Mouse (Mus musculus) kidney, postnatal 4 days (tissue): ENCODE data around the gene Thsd7a.

Experiments
- DNase-seq, 2 experiments: peaks; one replicate each; pipeline ENCODE4 v3.0.0; 2021; ENCODE audit warnings: mixed read lengths in 2 of 2

The Thsd7a gene

DNA sequence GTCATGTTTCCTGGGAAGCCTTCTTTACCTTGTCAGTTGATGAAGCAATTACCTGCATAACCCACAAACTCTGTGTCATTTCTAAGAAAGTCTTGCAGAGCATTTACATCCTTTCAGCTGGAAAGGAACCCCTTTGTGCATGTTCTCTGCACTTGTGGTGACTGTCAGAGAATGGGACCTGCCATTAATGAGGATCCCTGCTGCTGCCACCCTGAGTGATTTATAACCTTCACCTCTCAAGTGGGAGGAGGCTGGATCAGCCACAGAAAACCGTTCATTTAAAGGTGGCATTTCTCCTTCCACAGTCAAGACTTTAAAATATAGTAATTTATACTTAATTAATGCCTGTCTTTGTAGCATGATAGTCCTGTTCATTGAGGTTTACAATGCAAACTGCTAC, 99.6 kb downstream of the Thsd7a start:
- DNase-seq, result no peak

DNA sequence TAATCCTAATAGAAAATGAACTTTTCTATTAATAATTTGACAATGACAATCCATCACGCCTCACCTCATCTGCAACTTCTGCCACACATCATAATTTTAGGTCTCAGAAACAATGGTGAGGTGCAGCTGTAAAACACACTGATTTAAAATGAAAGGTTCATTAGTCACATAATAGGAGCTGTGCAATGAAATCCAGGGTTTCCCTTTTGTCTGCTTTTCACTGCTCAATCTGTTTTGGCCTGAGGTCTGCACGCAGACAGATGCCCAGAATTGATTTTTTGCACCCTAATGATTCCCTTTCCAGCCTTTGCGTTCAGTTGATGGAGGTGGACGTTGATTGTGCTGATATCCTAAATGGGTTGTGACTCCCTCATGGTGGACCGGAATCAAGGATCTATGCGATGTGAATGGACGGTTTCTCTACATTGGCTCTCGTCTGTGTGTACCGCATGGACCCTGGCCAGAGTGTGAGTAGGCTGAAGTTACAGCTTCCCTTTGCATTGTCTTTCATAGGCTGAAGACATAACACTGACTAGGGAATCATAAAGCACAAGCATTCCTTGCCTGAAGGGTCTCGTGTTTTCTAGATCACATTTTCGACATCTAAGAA, 120.5 kb downstream of the Thsd7a start:
- no peak for DNase-seq

DNA sequence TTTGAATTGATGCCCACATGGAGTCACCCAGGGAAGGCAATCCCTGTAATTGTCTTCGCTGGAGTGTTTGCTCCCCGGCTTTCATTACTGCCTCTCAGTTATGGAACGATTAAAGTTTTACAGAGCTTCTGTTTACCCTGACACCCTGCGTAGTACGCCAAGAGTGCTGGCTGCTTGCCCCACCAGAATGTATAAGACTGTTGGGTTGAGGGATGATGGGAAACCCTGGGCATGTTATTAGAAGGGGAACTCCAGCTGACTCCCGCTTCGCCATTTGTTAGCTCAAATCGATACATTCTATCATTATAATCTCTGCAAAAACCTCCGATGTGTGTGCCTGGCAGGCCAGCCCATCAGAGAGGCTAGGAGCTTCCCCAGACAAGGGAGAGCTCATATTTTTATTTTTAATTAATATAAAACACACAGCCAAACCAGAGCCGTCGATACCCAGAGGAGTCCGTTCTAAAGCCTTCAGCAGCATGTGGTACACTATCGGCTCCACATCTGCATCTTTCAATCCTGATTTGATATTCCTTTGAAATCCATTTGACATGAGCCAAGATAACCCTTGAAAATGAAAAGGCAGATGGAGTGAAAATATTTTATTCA, 142.5 kb downstream of the Thsd7a start:
- no peak for DNase-seq

DNA sequence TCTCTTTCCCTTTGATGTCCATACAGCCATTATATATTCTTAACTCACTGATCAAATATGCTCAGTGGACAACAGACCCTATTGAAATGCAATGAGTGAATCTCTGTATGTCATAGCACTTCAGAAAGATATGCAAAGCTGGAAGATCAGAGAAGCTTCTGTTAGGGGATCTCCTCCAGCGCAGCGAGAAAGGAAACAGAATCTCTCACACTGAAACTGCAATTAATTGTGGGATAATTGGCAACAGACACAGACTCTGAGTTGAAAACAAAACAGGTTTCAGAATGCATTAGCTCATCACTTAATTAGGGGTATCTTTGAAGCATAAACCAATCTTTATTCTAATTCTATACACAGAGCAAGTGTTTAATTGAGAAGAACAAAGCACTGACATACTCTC, 146.3 kb downstream of the Thsd7a start:
- no peak for DNase-seq

DNA sequence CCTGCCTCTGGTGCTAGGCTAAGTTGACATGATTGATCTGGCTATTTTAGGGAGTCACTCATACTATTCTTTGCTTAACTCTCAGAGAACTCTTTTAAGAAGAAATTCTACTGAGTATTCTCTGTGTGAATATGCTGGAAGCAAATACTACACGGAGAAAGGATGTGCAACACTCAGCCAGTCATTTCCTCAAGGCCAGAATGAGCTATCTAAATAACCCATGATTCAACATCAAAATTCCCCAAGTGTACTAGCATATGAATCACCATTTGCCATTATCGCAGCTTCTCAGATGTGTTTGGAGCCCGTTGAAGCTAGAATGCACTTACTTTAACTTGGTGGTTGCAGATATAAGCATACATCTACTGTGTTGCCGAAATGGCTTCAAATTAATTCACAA, 147.0 kb downstream of the Thsd7a start:
- DNase-seq, result no peak

DNA sequence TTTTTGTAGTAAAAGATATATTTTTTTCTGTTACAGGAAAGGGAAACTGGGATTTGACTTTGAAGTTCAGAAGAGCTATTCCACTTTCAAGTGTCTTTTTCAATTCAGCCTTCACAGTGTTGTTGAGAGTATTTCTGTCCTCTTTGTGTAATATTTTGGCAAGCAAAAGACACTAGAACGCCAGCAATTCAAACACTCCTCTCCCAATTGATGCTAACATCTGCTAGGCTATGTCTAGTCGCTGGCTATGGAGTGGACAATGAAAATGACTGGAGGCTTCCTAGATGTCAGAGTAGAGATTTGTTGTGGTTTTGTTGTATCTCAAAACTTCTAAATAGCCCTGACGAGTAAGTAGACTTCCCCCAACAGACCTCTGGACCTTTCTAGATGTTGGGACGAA, 164.8 kb downstream of the Thsd7a start:
- no peak for DNase-seq

DNA sequence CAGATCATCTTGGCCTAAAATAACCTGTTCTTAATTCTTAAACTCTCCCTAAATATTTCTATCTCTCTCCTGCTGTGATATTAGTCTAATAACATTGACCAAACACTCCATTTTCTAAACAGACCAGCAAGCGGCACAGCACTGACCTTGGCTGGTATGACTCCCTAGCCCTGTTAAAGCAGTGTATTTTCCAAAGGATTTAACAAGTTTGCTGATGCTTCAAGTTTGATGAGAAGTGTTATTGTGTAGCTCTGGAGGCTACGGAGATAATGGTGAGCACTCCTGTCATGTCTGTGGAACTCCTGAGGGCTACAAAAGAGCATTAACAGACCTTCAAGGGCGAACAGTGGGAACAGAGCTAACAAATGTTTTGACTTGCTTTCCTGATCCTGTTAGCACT, 168.1 kb downstream of the Thsd7a start:
- DNase-seq, result no peak

DNA sequence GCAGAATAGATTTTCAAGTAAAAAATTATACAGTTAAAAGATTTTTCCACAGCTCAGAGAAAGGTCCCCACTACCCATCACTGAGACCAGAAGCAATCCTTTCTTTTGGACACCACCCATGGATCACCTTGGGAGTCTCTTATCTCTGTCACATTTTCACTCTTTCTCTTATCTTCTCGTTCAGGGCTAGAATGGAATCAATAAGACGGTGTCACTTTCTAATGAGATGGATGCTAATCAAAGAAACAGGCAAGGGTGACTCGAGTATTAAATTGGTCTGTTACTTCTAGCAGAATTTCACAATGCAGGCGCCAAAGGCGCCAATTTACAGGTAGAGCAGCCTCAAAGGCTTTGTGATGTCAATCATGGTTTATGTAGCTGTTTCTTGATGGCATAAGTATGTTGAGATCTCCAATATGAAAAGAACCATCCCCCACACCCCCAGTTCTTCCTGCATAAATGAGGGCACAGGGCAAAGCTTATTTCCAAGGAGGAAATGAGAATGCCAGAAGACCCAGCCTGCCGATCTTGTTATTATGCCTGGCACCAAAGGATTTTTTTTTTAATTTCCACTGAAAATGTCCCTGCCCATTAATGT, 173.5 kb downstream of the Thsd7a start:
- no peak for DNase-seq

DNA sequence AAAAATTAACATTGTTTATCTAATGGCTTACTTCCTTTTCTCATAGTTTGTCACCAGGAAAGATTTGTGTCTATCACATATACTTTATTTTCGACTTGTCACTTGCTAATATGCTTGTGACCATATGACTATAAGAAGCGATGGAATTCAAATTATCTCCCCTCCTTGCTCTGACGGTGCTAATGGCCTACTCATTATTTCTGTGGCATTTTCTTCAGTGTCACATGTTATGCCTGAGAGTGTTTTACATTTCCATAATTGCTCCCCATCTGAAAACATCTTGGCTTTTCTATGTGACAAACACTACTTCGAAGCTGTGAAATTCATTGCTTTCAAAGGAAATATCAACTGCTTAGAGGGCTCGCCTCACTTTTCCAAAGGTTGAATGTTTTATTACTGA, 177.0 kb downstream of the Thsd7a start:
- no peak for DNase-seq

DNA sequence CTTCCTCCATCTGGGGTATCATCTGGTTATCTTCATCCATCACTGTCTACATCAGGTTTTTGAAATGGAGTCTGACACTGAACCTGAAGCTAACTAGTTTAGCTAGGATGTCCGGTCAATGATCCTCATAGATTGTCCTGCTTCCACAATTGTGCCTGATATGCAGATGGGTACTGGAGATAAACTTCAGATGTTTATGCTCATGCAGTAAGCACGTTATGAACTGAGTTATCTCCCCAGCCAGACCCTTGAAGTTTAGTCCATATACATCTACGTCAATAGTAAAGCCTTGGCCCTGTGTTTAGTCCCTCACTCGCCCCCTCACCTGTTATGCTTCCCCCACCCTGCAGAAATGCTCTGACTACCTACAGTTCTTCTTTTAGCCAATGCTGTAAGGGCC, 184.1 kb downstream of the Thsd7a start:
- DNase-seq, result no peak

DNA sequence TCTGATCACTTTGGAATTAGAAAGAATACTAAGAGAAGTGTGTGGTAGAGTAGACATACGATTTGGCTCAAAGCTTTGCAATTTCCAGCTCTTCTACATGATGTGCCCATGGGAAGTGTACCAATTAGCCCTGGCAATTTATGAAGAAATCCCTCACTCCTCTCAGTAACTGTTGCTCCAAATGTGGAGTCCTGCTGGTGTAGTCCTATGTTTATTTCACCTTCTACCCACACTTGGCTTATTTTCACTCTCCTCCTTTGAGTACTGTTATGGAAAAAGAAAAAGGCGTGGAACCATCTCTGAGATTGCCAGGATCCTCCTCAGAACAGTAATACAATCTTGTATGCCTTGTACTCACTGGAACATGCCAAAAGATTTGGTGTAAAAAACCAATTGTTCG, 186.9 kb downstream of the Thsd7a start:
- DNase-seq, result no peak

DNA sequence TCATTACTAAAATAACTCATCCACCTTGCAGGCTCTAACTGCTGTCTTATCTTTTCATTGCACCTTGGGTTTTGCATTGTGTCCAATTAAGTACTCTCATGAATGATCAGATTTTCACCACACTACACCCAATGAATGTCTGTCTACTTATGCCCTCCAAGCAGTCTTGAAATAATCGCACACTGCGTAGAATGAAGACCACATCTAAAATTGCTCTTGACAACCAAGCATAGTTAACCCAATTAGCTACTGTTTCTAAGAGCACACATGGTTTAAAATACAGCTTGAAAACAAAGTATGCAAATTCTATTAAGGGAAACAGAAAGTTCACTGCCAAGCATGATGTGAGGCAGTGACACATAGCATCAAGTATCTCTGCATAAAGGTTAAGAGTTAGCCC, 188.7 kb downstream of the Thsd7a start:
- DNase-seq, result no peak

DNA sequence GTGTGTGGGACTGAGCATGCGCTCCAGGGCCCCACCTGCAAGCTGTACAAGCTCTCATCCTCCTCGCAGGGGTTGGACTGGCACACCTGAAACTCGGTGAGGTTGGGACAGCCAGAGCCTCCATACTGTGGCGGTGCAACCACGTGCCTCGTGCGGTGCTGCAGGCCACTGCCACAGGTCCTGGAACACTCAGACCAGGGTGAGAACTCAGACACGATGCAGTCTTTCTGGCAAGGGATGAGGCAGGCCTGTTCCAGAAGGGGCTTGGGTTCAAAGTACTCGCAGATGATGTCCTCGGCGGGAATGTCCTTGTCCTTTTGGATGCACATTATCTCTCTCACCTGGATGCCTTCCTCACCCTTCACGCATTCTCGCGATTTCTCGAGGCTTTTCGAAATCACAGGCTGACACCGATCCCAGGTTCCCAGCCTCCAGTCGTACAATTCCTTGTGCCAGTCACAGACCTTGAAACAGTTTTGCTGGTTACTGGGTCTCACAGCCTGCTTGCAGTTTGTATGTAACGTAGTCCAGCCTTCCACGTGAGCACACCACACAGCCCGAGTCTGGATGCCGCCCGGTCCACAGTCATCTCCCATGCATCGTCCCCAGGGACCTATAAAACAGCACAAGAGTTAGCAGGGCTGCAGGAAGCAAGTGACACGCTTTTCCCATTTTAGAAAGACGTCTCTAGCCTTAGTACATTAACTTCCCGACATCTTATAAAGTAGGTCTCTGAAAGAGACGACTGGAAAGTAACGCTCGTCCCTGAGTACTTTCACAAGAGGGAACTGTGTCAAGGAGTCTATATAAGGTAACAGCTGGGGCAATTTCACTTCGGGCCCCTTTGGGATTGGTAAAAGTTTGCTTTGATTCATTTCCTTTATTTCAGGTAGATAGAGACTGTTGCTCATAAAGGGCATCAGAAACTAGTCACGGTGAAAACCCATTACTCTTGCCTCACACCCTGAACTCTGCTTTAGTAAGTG, 193.8 kb downstream of the Thsd7a start:
- DNase-seq, result peak; percentile 6 to 30

DNA sequence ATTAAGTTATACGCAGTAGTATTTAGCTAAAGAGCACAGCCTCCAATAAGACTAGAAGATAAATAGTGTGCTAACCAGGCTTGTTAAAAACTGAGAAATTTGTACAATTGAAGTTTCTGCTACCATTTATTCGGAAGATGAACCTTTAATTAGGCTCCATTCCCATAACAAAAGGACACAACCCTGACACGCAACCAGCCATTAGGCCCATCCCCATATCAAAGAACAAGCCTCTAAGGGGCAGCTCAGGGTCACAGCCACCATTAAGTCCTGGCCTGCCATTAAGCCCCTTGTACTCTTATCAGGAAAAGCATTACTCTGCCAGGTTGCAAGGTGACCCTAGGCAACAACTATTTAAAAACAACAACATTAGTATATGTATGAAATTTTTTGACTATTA, 198.0 kb downstream of the Thsd7a start:
- DNase-seq, result no peak

DNA sequence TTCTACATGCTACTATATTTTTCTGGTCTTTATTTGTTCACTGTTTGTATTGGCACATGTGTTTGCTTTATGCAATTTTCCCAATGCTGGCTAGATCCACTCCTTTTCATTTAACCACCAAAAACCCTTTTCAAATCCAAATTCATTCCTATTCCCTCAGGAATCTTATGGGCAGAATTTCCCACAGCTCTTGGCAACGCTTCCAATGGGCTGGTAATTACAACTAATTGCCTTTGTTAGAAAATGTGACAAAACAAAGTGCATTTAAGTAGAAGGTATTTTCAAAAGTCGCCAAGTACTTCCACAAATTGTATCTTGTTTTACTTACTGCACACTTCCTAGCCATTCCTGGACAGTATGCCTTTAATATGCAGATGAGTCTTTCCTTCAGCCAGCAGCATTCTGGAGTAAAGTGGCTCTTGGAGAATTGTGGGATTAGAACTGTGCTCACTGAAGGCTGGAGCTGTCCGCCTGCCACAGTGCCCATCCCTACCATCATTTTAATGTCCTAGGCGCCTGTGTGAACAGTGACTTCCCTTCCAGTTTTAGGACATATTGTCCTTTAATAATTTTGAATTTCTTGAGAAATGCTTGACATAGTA, 199.1 kb downstream of the Thsd7a start:
- no peak for DNase-seq

DNA sequence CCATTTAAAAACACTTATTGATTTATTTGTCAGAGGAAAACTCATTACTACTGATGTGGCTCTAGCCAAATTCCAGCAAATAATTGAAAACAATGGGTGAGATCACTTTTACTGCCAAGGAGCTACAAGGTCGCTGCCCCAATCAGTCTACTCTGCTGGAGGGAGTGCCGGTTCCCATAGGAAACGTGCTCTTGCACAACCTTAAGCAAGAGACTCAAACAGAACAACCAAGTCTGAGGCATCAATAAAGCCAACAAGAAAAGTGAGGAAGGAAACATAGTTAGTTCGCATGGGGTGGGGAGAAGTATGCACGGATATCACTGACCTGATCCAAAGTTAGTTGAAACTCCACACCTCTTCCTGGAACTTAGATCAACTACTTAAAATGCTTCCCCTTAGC, 205.1 kb downstream of the Thsd7a start:
- DNase-seq, result no peak

DNA sequence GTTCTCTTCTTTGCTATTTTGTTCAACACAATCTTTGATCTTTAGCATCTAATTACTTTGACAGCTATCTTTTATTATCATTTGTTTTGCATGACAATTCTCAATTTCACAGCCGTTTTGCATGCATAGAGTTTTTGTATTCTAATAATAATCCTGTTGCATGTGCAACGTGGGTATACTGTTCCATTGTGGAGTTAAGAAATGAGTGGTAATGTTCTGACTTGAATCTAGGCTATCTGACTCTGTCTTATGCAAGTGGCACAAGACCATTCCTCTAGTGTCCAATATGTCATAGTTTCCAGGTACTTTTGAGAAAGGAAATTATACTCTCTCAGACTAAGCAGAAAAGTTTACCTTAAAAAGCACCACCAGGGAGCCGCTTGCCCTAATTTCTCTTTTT, 206.7 kb downstream of the Thsd7a start:
- DNase-seq, result no peak

DNA sequence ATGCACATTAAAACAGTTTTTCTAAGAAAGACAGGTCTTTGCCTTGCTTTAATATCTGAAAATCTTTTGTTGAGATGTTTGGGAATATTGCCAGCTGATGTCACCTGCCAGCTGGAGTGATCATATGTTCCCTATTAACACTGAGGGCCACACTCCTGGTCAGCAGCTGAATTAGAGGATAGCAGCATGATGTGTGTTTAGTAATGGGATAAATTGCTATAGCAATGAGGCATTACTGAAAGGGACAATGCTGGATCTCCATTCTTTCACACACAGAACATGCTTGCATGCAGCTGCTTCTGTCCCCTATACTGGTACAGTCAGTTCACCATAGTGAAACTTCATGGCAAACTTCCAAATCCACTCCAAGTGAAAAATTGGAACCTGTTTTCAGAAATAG, 230.1 kb downstream of the Thsd7a start:
- DNase-seq, result no peak

DNA sequence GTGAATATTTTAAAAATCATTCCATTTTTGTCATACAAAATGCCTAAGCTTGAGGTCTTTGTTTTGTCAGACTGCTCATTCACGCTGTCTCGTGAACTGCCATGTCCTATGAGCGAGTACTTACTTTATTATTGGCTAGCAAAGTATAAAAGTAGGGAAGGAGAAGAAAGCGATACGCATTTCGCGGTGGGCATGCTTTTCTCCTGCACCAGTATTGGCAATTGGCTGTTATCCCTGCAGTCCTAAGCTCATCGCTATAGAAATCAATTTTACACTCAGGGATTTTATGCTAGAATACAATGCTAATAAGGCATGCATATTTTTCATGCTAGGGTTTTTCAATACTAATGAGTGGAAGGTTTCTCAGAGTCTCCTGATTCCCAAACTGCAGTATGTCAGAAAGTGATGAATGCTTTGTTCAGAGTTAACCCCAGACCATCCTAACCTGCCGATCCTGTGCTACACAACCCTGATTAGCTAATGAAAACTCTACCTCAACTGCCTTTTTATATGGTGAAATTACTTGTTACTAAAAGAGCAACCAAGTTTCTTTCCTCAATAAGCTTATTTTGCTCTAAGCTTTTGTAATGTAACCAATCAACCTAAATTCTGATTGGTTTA, 230.8 kb downstream of the Thsd7a start:
- no peak for DNase-seq

DNA sequence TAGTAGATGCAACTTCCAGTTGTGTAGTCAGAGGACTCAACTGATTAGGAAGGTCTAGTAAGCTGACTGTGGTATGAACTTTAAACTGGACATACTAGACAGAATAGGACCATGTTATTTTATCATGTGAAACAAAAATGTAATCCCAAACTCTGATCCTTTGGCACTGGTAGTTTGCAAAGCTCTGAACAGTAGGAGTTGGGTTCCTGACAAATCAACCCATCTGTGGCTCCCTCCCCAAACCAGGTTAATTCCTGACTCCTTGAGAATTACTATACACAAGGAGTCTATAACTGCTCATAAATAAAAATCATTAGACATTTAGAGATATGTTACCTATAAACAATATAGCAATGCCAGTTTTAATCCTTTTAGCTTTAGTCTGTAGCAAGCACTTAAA, 231.5 kb downstream of the Thsd7a start:
- no peak for DNase-seq

DNA sequence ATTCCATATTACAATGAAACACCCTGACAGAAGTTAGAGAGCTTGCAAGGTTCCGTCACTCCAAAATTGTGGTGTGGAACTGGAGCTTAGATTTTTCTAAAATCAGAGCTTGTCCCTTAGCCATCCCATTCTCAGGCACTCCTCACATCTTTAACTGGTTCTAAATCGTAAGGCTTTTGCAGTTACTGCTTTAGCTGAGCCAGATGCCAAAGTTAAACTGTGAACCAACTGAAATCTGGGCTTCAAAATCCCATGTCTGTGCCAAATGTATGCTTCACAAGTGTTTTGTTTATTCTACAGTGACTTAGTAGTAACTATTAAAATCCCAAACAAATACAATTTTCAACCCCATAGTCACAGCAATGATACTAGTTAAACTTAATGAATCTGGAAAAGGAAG, 242.3 kb downstream of the Thsd7a start:
- DNase-seq, result no peak

DNA sequence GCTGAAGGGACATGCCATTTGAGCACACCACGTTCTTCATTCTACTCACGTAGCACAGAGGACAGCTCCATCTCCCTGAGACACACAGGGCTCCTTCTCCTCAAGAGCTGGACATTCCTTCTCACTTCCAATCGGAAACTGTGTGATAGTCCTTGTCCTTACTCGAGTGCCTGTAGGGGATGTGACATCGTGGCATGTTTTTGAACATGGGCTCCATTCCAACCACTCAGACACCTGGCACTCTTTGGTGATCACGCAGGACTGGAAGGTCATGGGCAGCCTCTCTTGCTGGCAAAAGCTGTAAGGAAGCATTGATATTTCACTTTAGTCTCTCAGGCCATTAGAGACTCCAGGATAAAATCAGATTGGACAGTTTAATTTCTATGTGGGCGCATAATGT, 245.3 kb downstream of the Thsd7a start:
- DNase-seq, result no peak

DNA sequence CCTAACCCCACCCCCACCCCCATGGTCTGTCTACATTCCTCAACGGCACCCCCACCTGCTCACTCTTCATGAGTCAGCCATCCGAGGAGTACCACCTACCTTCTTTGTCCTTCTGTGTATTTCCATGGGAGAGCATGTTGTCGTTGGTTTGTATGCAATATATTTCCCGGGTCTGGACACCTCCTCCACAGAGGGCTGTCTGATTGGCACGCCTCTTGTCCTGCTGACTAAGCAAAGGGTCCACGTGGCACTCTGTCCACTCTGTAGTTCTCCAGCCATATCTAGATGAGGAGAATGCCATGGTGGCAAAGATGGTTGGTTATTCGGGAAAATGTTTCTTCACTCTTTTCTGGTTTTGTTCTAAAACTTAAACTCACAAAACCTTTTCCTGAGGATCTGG, 248.3 kb downstream of the Thsd7a start:
- DNase-seq, result no peak
